Mouse (Mus musculus) neural tube, embryonic 12.5 days (tissue): ENCODE data around the gene Ptpro. TPM values are rescaled to one million over a fixed set of nuclear protein-coding genes. Genes with fewer than 3 reads are reported as not detected.

Experiments used
- ATAC-seq: fragments of 200-750 bp; cut with Nextera tagmentation; 2 replicates; pipeline ENCODE4 v1.8.0; 2017; ENCODE audit warnings: low read depth, mild to moderate bottlenecking, moderate TSS enrichment, moderate library complexity; ENCODE audit not compliant: low FRiP score
- H3K27ac ChIP-seq: fragments of 300-500 bp; sonication (generic); 2 replicates; pipeline ENCODE4 v1.5.1; 2016
- H3K27me3 ChIP-seq: fragments of 300-500 bp; sonication (generic); replicated peaks from 2 replicates; pipeline ENCODE4 v1.6.1; 2016; ENCODE audit warnings: mild to moderate bottlenecking
- H3K36me3 ChIP-seq: fragments of 300-500 bp; sonication (generic); 2 replicates; pipeline ENCODE4 v1.6.1; 2016; ENCODE audit warnings: mild to moderate bottlenecking
- H3K4me1 ChIP-seq: fragments of 300-500 bp; sonication (generic); 2 replicates; pipeline ENCODE4 v1.6.1; 2016
- H3K4me2 ChIP-seq: fragments of 300-500 bp; sonication (generic); replicated peaks from 2 replicates; pipeline ENCODE4 v1.6.1; 2016; ENCODE audit warnings: mild to moderate bottlenecking
- H3K4me3 ChIP-seq: fragments of 300-500 bp; sonication (generic); 2 replicates; pipeline ENCODE4 v1.5.1; 2016
- H3K9ac ChIP-seq: fragments of 300-500 bp; sonication (generic); 2 replicates; pipeline ENCODE4 v1.6.1; 2016; ENCODE audit warnings: mild to moderate bottlenecking
- H3K9me3 ChIP-seq: fragments of 300-500 bp; sonication (generic); 2 replicates; pipeline ENCODE4 v1.6.1; 2016; ENCODE audit warnings: mild to moderate bottlenecking
- WGBS: fragments of 180-500 bp; shearing (Covaris S2); methylation state at CpG from one replicate; pipeline ENCODE4 v1.1.7; 2016; 5-methylcytosine and 5-hydroxymethylcytosine counted together
- polyA plus RNA-seq: library from polyadenylated mRNA; unstranded; fragments of >200 nt; fragmentation: Nextera tagmentation; extraction: Ambion mirVana; gene quantifications from 2 replicates; pipeline ENCODE4 v1.2.1, GENCODE M21; 2016

Gene Ptpro
- polyA plus RNA-seq, result 27.5 and 28.9 TPM in 2 replicates

- H3K4me2 ChIP-seq, result peak within 1 kb of the TSS; percentile 80
- H3K9ac ChIP-seq, result peak within 1 kb of the TSS; percentile 85
- H3K4me1 ChIP-seq, result no peaks in the 10 kb centered on the region; the same call in none of the 2 replicates
- H3K27me3 ChIP-seq, result no peaks in the 10 kb centered on the region
- peak within 1 kb of the TSS; percentile 77 for H3K27ac ChIP-seq
- H3K36me3 ChIP-seq, result no peaks in the 10 kb centered on the region
- WGBS, result under 1% methylated on average over 53 of the region's 53 CpGs
- ATAC-seq, result peak; percentile 91
- peak within 1 kb of the TSS; percentile 55 for H3K4me3 ChIP-seq
- no peaks in the 10 kb centered on the region for H3K9me3 ChIP-seq
These were observed at the start of gene Ptpro for GRCm38 (mm10) chr6:137252194-137252886. Gene Ptpro, plus strand, starts transcription at chr6:137252319.

- no peaks in the 10 kb centered on the region for H3K36me3 ChIP-seq
- no peak overlapping the region for H3K4me2 ChIP-seq
- no peak overlapping the region for H3K27ac ChIP-seq
- H3K4me1 ChIP-seq, result no peaks in the 10 kb centered on the region
- peaks cover 4% of the 10 kb centered on the region; the same call in 1 of the 2 replicates for H3K9me3 ChIP-seq
- no peak overlapping the region for H3K9ac ChIP-seq
- H3K27me3 ChIP-seq, result no peaks in the 10 kb centered on the region
- no peak overlapping the region for H3K4me3 ChIP-seq
- ATAC-seq, result no peak
- WGBS, result 90% methylated on average over 4 of the region's 4 CpGs
These were observed 49.5 kb upstream of the Ptpro start for GRCm38 (mm10) chr6:137202661-137203060.

GRCm38 (mm10) chr6:137205662-137206400 is 46.3 kb upstream of the Ptpro start:
- Histone ChIP-seq H3K36me3 (no peaks in the 10 kb centered on the region), H3K4me2 (no peak overlapping the region), H3K27ac (no peak overlapping the region), H3K9me3 (peaks cover 4% of the 10 kb centered on the region; the same call in 1 of the 2 replicates), H3K27me3 (no peaks in the 10 kb centered on the region), H3K9ac (no peak overlapping the region), H3K4me1 (no peaks in the 10 kb centered on the region), H3K4me3 (no peak overlapping the region)
- ATAC-seq, result peak; percentile 33; the same call in 1 of the 2 replicates
- 63% methylated on average over 11 of the region's 11 CpGs for WGBS

- H3K4me2 ChIP-seq, result no peak overlapping the region
- no peaks in the 10 kb centered on the region for H3K27me3 ChIP-seq
- peaks cover 4% of the 10 kb centered on the region; the same call in 1 of the 2 replicates for H3K9me3 ChIP-seq
- H3K4me3 ChIP-seq, result no peak overlapping the region
- WGBS, result 89% methylated on average over 6 of the region's 6 CpGs
- H3K4me1 ChIP-seq, result no peaks in the 10 kb centered on the region
- H3K9ac ChIP-seq, result no peak overlapping the region
- H3K27ac ChIP-seq, result no peak overlapping the region
- no peaks in the 10 kb centered on the region for H3K36me3 ChIP-seq
- ATAC-seq, result no peak
These were observed 45.0 kb upstream of the Ptpro start for GRCm38 (mm10) chr6:137207126-137207525.

GRCm38 (mm10) chr6:137209992-137210391 is 42.1 kb upstream of the Ptpro start:
- H3K27ac ChIP-seq, result no peak overlapping the region
- WGBS, result 89% methylated on average over 8 of the region's 8 CpGs
- peaks cover 4% of the 10 kb centered on the region; the same call in 1 of the 2 replicates for H3K9me3 ChIP-seq
- no peaks in the 10 kb centered on the region for H3K36me3 ChIP-seq
- no peaks in the 10 kb centered on the region for H3K27me3 ChIP-seq
- no peak for ATAC-seq
- H3K4me1 ChIP-seq, result no peaks in the 10 kb centered on the region
- H3K4me2 ChIP-seq, result no peak overlapping the region
- no peak overlapping the region for H3K4me3 ChIP-seq
- H3K9ac ChIP-seq, result no peak overlapping the region

GRCm38 (mm10) chr6:137210991-137211390 is 41.1 kb upstream of the Ptpro start:
- no peaks in the 10 kb centered on the region for H3K36me3 ChIP-seq
- no peak overlapping the region for H3K9ac ChIP-seq
- WGBS, result 91% methylated on average over 10 of the region's 10 CpGs
- no peaks in the 10 kb centered on the region for H3K9me3 ChIP-seq
- no peak overlapping the region for H3K4me2 ChIP-seq
- H3K27ac ChIP-seq, result no peak overlapping the region
- no peaks in the 10 kb centered on the region for H3K27me3 ChIP-seq
- H3K4me1 ChIP-seq, result no peaks in the 10 kb centered on the region
- no peak overlapping the region for H3K4me3 ChIP-seq
- no peak for ATAC-seq

GRCm38 (mm10) chr6:137211441-137211840 is 40.7 kb upstream of the Ptpro start:
- Histone ChIP-seq H3K27ac (no peak overlapping the region), H3K4me3 (no peak overlapping the region), H3K4me1 (no peaks in the 10 kb centered on the region), H3K27me3 (no peaks in the 10 kb centered on the region), H3K9ac (no peak overlapping the region), H3K4me2 (no peak overlapping the region), H3K36me3 (no peaks in the 10 kb centered on the region), H3K9me3 (no peaks in the 10 kb centered on the region)
- no peak for ATAC-seq
- 74% methylated on average over 2 of the region's 2 CpGs for WGBS

GRCm38 (mm10) chr6:137217841-137218463 is 34.2 kb upstream of the Ptpro start:
- H3K4me3 ChIP-seq, result no peak overlapping the region
- H3K27me3 ChIP-seq, result no peaks in the 10 kb centered on the region
- H3K9me3 ChIP-seq, result no peaks in the 10 kb centered on the region
- no peak for ATAC-seq
- H3K9ac ChIP-seq, result no peak overlapping the region
- WGBS, result 85% methylated on average over 8 of the region's 8 CpGs
- H3K27ac ChIP-seq, result no peak overlapping the region
- H3K4me2 ChIP-seq, result no peak overlapping the region
- H3K4me1 ChIP-seq, result no peaks in the 10 kb centered on the region
- H3K36me3 ChIP-seq, result no peaks in the 10 kb centered on the region

GRCm38 (mm10) chr6:137252887-137253242 is 746 bp downstream of the Ptpro start:
- H3K4me3 ChIP-seq, result peak overlapping the region; percentile 55
- under 1% methylated on average over 15 of the region's 15 CpGs for WGBS
- H3K27ac ChIP-seq, result peak overlapping the region; percentile 77
- no peaks in the 10 kb centered on the region; the same call in none of the 2 replicates for H3K4me1 ChIP-seq
- H3K27me3 ChIP-seq, result no peaks in the 10 kb centered on the region
- peak overlapping the region; percentile 80 for H3K4me2 ChIP-seq
- ATAC-seq, result peak; percentile 68
- H3K9ac ChIP-seq, result peak overlapping the region; percentile 85
- H3K36me3 ChIP-seq, result no peaks in the 10 kb centered on the region
- no peaks in the 10 kb centered on the region for H3K9me3 ChIP-seq

GRCm38 (mm10) chr6:137253415-137253814 is 1.3 kb downstream of the Ptpro start:
- H3K36me3 ChIP-seq, result no peaks in the 10 kb centered on the region

GRCm38 (mm10) chr6:137261033-137261432 is 8.9 kb downstream of the Ptpro start:
- Histone ChIP-seq H3K4me3 (no peak overlapping the region), H3K9me3 (peaks cover 3% of the 10 kb centered on the region; the same call in 1 of the 2 replicates), H3K4me2 (no peak overlapping the region), H3K9ac (no peak overlapping the region), H3K27ac (no peak overlapping the region), H3K4me1 (no peaks in the 10 kb centered on the region), H3K27me3 (no peaks in the 10 kb centered on the region), H3K36me3 (no peaks in the 10 kb centered on the region)
- ATAC-seq, result no peak
- WGBS, result 96% methylated on average over 1 of the region's 1 CpGs

More at GRCm38 (mm10) chr6:137253415-137253814, 1.3 kb downstream of the Ptpro start:
- Histone ChIP-seq H3K9me3 (no peaks in the 10 kb centered on the region), H3K27me3 (no peaks in the 10 kb centered on the region), H3K9ac (no peak overlapping the region), H3K4me2 (peak overlapping the region; percentile 80), H3K4me3 (peak overlapping the region; percentile 55), H3K27ac (no peak overlapping the region), H3K4me1 (no peaks in the 10 kb centered on the region; the same call in none of the 2 replicates)
- whole genome bisulfite sequencing, result 11% methylated on average over 7 of the region's 7 CpGs
- ATAC-seq, result no peak

- 55% methylated on average over 3 of the region's 3 CpGs for whole genome bisulfite sequencing
These were observed 10.0 kb downstream of the Ptpro start for GRCm38 (mm10) chr6:137262087-137262486.

More at GRCm38 (mm10) chr6:137262087-137262486, 10.0 kb downstream of the Ptpro start:
- peaks cover 3% of the 10 kb centered on the region; the same call in 1 of the 2 replicates for H3K9me3 ChIP-seq
- no peak overlapping the region for H3K9ac ChIP-seq
- no peak overlapping the region for H3K27ac ChIP-seq
- H3K27me3 ChIP-seq, result no peaks in the 10 kb centered on the region
- ATAC-seq, result no peak
- no peak overlapping the region for H3K4me2 ChIP-seq
- H3K4me3 ChIP-seq, result no peak overlapping the region
- no peaks in the 10 kb centered on the region for H3K4me1 ChIP-seq
- H3K36me3 ChIP-seq, result no peaks in the 10 kb centered on the region
